ENCODE assay signal across 12 mouse cellular contexts in the genomic region with DNA sequence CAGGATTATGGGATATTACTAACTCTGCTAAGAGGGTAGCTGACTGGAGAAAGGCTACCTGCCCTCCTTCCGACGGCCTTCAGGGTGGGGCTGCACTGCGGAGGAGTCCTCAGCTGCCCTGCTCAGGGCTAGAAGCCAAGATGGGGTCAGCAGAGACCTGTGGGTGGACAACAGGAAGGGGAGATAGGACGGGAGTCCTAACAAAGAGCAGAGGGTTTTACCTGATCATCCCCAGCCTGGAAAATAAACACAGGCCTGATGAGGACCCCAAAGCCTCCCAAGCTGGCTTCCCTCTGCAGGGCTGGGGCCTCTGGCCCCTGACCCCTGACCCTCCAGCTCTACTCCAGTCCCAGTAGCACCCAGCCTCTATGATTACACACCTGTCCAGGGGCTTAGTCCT. TPM values are rescaled to one million over a fixed set of nuclear protein-coding genes. Genes with fewer than 3 reads are reported as not detected.
DNase-seq lines count a peak whose midpoint lies in the region; ATAC-seq lines count a peak whose summit lies in the region.
"Had no signal": no experiment of that assay in that cellular context is flagged by ENCODE, and none has a peak within 500 bp of the region (broad histone marks: within the 10 kb centered on the region; RNA-seq: fewer than 3 reads in every experiment).

No protein-coding gene starts in this region.

- H3K36me3 ChIP-seq in kidney, embryonic 16.5 days (ENCODE audit: insufficient read depth, low read length), result peaks cover 12% of the 10 kb centered on the region
- H3K36me3 ChIP-seq in embryonic facial prominence, embryonic 12.5 days, result no peaks in the 10 kb centered on the region
- H3K36me3 ChIP-seq in heart, embryonic 16.5 days (ENCODE audit: control insufficient read depth, insufficient read depth), result no peaks in the 10 kb centered on the region
- H3K36me3 ChIP-seq in limb, embryonic 15.5 days, result no peaks in the 10 kb centered on the region
- H3K36me3 ChIP-seq: G1E; neural tube, embryonic 12.5 days had no signal

- peak overlapping the region; percentile 72 for H3K4me2 ChIP-seq in kidney, embryonic 16.5 days (replicated peaks; ENCODE audit: low read depth, low read length)
- peak overlapping the region; percentile 34 for H3K4me2 ChIP-seq in embryonic facial prominence, embryonic 12.5 days (replicated peaks)
- H3K4me2 ChIP-seq in heart, embryonic 16.5 days (ENCODE audit: low read depth, low read length), result peak overlapping the region; percentile 50
- peak overlapping the region; percentile 37 for H3K4me2 ChIP-seq in limb, embryonic 15.5 days

- H3K9ac ChIP-seq in kidney, embryonic 16.5 days (replicated peaks; ENCODE audit: low read length), result peak overlapping the region; percentile 64
- no peak overlapping the region for H3K9ac ChIP-seq in embryonic facial prominence, embryonic 12.5 days
- H3K9ac ChIP-seq in heart, embryonic 16.5 days (ENCODE audit: low read length), result no peak overlapping the region; the same call in 1 of the 2 replicates
- H3K9ac ChIP-seq in limb, embryonic 15.5 days, result no peak overlapping the region
- H3K9ac ChIP-seq: liver, embryonic 14.5 days; neural tube, embryonic 12.5 days had no signal

- no peaks in the 10 kb centered on the region for H3K27me3 ChIP-seq in kidney, embryonic 16.5 days (ENCODE audit: insufficient read depth, low read length)
- peaks cover 6% of the 10 kb centered on the region; the same call in 1 of the 2 replicates for H3K27me3 ChIP-seq in embryonic facial prominence, embryonic 12.5 days
- H3K27me3 ChIP-seq in heart, embryonic 16.5 days (ENCODE audit: control insufficient read depth, insufficient read depth, low read length), result no peaks in the 10 kb centered on the region
- H3K27me3 ChIP-seq in limb, embryonic 15.5 days, result no peaks in the 10 kb centered on the region

- no peaks in the 10 kb centered on the region for H3K9me3 ChIP-seq in kidney, embryonic 16.5 days (ENCODE audit: low read length)
- H3K9me3 ChIP-seq in embryonic facial prominence, embryonic 12.5 days, result no peaks in the 10 kb centered on the region
- no peaks in the 10 kb centered on the region for H3K9me3 ChIP-seq in heart, embryonic 16.5 days (replicated peaks; ENCODE audit: control insufficient read depth, low read length)
- no peaks in the 10 kb centered on the region for H3K9me3 ChIP-seq in limb, embryonic 15.5 days
- H3K9me3 ChIP-seq: forebrain, embryonic 13.5 days; G1E; neural tube, embryonic 12.5 days had no signal

- H3K4me3 ChIP-seq in kidney, embryonic 16.5 days (ENCODE audit: low read length), result peak overlapping the region; percentile 23; the same call in 1 of the 2 replicates
- H3K4me3 ChIP-seq in embryonic facial prominence, embryonic 12.5 days, result no peak overlapping the region
- H3K4me3 ChIP-seq in heart, embryonic 16.5 days (ENCODE audit: low read length), result peak overlapping the region; percentile 22; the same call in 1 of the 2 replicates
- peak overlapping the region; percentile 3; the same call in 1 of the 2 replicates for H3K4me3 ChIP-seq in limb, embryonic 15.5 days
- H3K4me3 ChIP-seq: forebrain, embryonic 13.5 days; neural tube, embryonic 12.5 days had no signal

- WGBS in kidney, embryonic 16.5 days, result 32% methylated on average over 4 of the region's 4 CpGs
- 36% methylated on average over 4 of the region's 4 CpGs for WGBS in embryonic facial prominence, embryonic 12.5 days
- 37% methylated on average over 4 of the region's 4 CpGs for WGBS in heart, embryonic 16.5 days
- WGBS in limb, embryonic 15.5 days, result 43% methylated on average over 4 of the region's 4 CpGs

- no peak for ATAC-seq in kidney, embryonic 16.5 days (ENCODE audit: low FRiP score, low TSS enrichment)
- ATAC-seq in embryonic facial prominence, embryonic 12.5 days (ENCODE audit: insufficient number of reproducible peaks, insufficient read depth, low FRiP score, low TSS enrichment), result 0 out of 2 replicates have a peak, but pooled peaks have one; percentile 2
- no peak for ATAC-seq in heart, embryonic 16.5 days (replicated peaks; ENCODE audit: extremely low read depth, insufficient read depth, low FRiP score)
- ATAC-seq in limb, embryonic 15.5 days (ENCODE audit: insufficient number of reproducible peaks, low FRiP score, low TSS enrichment, low read depth), result no peak
- no peak for ATAC-seq in megakaryocyte-erythroid progenitor cell, adult 5-6 weeks (replicated peaks; ENCODE audit: low FRiP score, low TSS enrichment, poor library complexity, severe bottlenecking)
- ATAC-seq: forebrain, embryonic 13.5 days had no signal

- DNase-seq in kidney, postnatal 25 days, result no peak
- DNase-seq in right cerebral cortex, postnatal 4 days, result no peak
- DNase-seq: cerebellum, adult 9-10 months had no signal

- H3K4me1 ChIP-seq in kidney, embryonic 16.5 days (ENCODE audit: insufficient read depth, low read length), result peaks cover 85% of the 10 kb centered on the region
- peaks cover 53% of the 10 kb centered on the region for H3K4me1 ChIP-seq in embryonic facial prominence, embryonic 12.5 days
- H3K4me1 ChIP-seq in heart, embryonic 16.5 days (ENCODE audit: control insufficient read depth, insufficient read depth, low read length), result peaks cover 30% of the 10 kb centered on the region
- H3K4me1 ChIP-seq in limb, embryonic 15.5 days, result peaks cover 67% of the 10 kb centered on the region

- peak overlapping the region; percentile 97 for H3K27ac ChIP-seq in kidney, embryonic 16.5 days (ENCODE audit: low read length)
- H3K27ac ChIP-seq in embryonic facial prominence, embryonic 12.5 days, result peak overlapping the region; percentile 90
- peak overlapping the region; percentile 87 for H3K27ac ChIP-seq in heart, embryonic 16.5 days (ENCODE audit: low read length)
- peak overlapping the region; percentile 90 for H3K27ac ChIP-seq in limb, embryonic 15.5 days
- H3K27ac ChIP-seq: forebrain, embryonic 13.5 days; liver, embryonic 14.5 days; neural tube, embryonic 12.5 days had no signal

RNA-seq across cellular contexts. Expression of a gene that starts 14.8 kb away (rescaled TPM):
- polyA plus RNA-seq in kidney, embryonic 16.5 days (2015; fragmentation: Nextera tagmentation; extraction: Ambion mirVana), result 0.87 and 0.89 TPM in 2 replicates
- 0.28 and 0.31 TPM in 2 replicates for polyA plus RNA-seq in embryonic facial prominence, embryonic 12.5 days (2016; fragmentation: Nextera tagmentation; extraction: Ambion mirVana)
- polyA plus RNA-seq in heart, embryonic 16.5 days (2015; fragmentation: Nextera tagmentation; extraction: Ambion mirVana), result 0.71 and 0.87 TPM in 2 replicates
- polyA plus RNA-seq in limb, embryonic 15.5 days (2015; fragmentation: Nextera tagmentation; extraction: Ambion mirVana), result 0.36 and 0.59 TPM in 2 replicates
- total RNA-seq in megakaryocyte-erythroid progenitor cell, adult 5-6 weeks (2014; fragmentation: Nextera tagmentation), result not detected in 2 replicates
- 0.23 TPM in 1 of 2 replicates, not detected in the other for total RNA-seq in megakaryocyte-erythroid progenitor cell, adult 5-6 weeks (2017)
- polyA plus RNA-seq: G1E had no signal

RNA-seq across cellular contexts. Expression of a gene that starts 31.8 kb away (rescaled TPM):
- 6.1 and 6.4 TPM in 2 replicates for polyA plus RNA-seq in kidney, embryonic 16.5 days (2015; fragmentation: Nextera tagmentation; extraction: Ambion mirVana)
- polyA plus RNA-seq in embryonic facial prominence, embryonic 12.5 days (2016; fragmentation: Nextera tagmentation; extraction: Ambion mirVana), result 40.0 and 51.7 TPM in 2 replicates
- polyA plus RNA-seq in heart, embryonic 16.5 days (2015; fragmentation: Nextera tagmentation; extraction: Ambion mirVana), result 0.39 and 0.44 TPM in 2 replicates
- 0.48 and 0.76 TPM in 2 replicates for polyA plus RNA-seq in limb, embryonic 15.5 days (2015; fragmentation: Nextera tagmentation; extraction: Ambion mirVana)
- not detected in 2 replicates for total RNA-seq in megakaryocyte-erythroid progenitor cell, adult 5-6 weeks (2014; fragmentation: Nextera tagmentation)
- total RNA-seq in megakaryocyte-erythroid progenitor cell, adult 5-6 weeks (2017), result not detected in 2 replicates
- total RNA-seq: G1E had no signal
- polyA plus RNA-seq: G1E had no signal

RNA-seq across cellular contexts. Expression of a gene that starts 33.5 kb away (rescaled TPM):
- polyA plus RNA-seq in kidney, embryonic 16.5 days (2015; fragmentation: Nextera tagmentation; extraction: Ambion mirVana), result 2.7 and 2.8 TPM in 2 replicates
- 1.7 and 1.9 TPM in 2 replicates for polyA plus RNA-seq in embryonic facial prominence, embryonic 12.5 days (2016; fragmentation: Nextera tagmentation; extraction: Ambion mirVana)
- not detected in 2 replicates for polyA plus RNA-seq in heart, embryonic 16.5 days (2015; fragmentation: Nextera tagmentation; extraction: Ambion mirVana)
- polyA plus RNA-seq in limb, embryonic 15.5 days (2015; fragmentation: Nextera tagmentation; extraction: Ambion mirVana), result 0.19 and 0.36 TPM in 2 replicates
- total RNA-seq in megakaryocyte-erythroid progenitor cell, adult 5-6 weeks (2014; fragmentation: Nextera tagmentation), result not detected in 2 replicates
- total RNA-seq in megakaryocyte-erythroid progenitor cell, adult 5-6 weeks (2017), result 0.15 TPM in 1 of 2 replicates, not detected in the other
- polyA plus RNA-seq: G1E had no signal
